8 mouse cellular contexts compared by ENCODE assay signal in the genomic region with DNA sequence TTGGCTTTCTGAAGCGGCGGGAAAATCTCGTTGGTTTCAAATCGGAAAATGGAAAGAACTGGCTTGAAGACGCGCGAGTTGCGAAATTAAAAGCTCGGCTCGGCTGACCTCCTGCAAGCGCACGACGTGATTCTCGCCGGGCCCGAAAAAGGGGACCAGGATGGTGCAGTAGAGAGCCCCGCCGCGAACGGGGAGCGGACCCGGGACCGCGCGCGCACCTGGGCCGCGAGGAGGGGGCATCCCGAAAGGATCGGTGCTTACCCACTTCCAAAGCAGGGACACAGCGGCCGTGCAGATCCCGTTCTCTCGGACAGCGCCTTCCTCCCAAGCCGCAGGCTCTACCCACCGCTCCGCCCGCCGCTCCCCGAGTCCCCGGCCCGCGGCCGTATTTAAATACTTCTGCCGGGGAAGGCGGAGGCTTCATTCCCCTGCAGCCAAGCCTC. TPM values are rescaled to one million over a fixed set of nuclear protein-coding genes. Genes with fewer than 3 reads are reported as not detected.
DNase-seq lines count a peak whose midpoint lies in the region.

No protein-coding gene starts in this region.

- H3K27me3 ChIP-seq in hindbrain, embryonic 10.5 days (ENCODE audit: insufficient read depth, poor library complexity, severe bottlenecking): no peaks in the 10 kb centered on the region
- no peaks in the 10 kb centered on the region for H3K27me3 ChIP-seq in midbrain, embryonic 10.5 days (ENCODE audit: low read depth, poor library complexity, severe bottlenecking)

- DNase-seq in layer of hippocampus, adult 11-12 months (ENCODE audit: low spot score): peak; percentile 16
- no peak for DNase-seq in layer of hippocampus, adult 8-10 months (ENCODE audit: low spot score in 2 of 2)
- peak; percentile 70 for DNase-seq in adipocyte (ENCODE audit: low spot score)
- no peak for DNase-seq in hindbrain, embryonic 10.5 days (ENCODE audit: low spot score)
- DNase-seq in midbrain, embryonic 10.5 days (ENCODE audit: low spot score): no peak
- DNase-seq in cerebellum, adult 8-10 months: no peak
- no peak for DNase-seq in Muller cell, postnatal 12 days (ENCODE audit: inconsistent ontology term)
- no peak for DNase-seq in cerebellum, postnatal 36 days

- H3K36me3 ChIP-seq in hindbrain, embryonic 10.5 days: peaks cover under 1% of the 10 kb centered on the region; the same call in 1 of the 2 replicates
- H3K36me3 ChIP-seq in midbrain, embryonic 10.5 days: no peaks in the 10 kb centered on the region

- peak overlapping the region; percentile 79 for H3K4me3 ChIP-seq in hindbrain, embryonic 10.5 days
- H3K4me3 ChIP-seq in midbrain, embryonic 10.5 days: peak overlapping the region; percentile 81

- no peaks in the 10 kb centered on the region for H3K9me3 ChIP-seq in hindbrain, embryonic 10.5 days
- no peaks in the 10 kb centered on the region for H3K9me3 ChIP-seq in midbrain, embryonic 10.5 days (replicated peaks)

- H3K27ac ChIP-seq in hindbrain, embryonic 10.5 days: peak overlapping the region; percentile 89
- peak overlapping the region; percentile 88 for H3K27ac ChIP-seq in midbrain, embryonic 10.5 days (replicated peaks)

- WGBS in hindbrain, embryonic 10.5 days: 1% methylated on average over 47 of the region's 47 CpGs
- WGBS in midbrain, embryonic 10.5 days: under 1% methylated on average over 47 of the region's 47 CpGs

- H3K4me1 ChIP-seq in hindbrain, embryonic 10.5 days (replicated peaks): peaks cover 18% of the 10 kb centered on the region
- H3K4me1 ChIP-seq in midbrain, embryonic 10.5 days: peaks cover 21% of the 10 kb centered on the region

RNA-seq across cellular contexts. Expression of a gene that starts 0.4 kb away (rescaled TPM):
- total RNA-seq in layer of hippocampus, adult 8-10 months (2022): 10 to 100 TPM; 33.8 to 41.4 (median 35.8) TPM
- 52.0 and 62.9 TPM in 2 replicates for polyA plus RNA-seq in hindbrain, embryonic 10.5 days (2016; fragmentation: Nextera tagmentation; extraction: Ambion mirVana)
- polyA plus RNA-seq in midbrain, embryonic 10.5 days (2016; fragmentation: Nextera tagmentation; extraction: Ambion mirVana): 54.4 and 57.4 TPM in 2 replicates

RNA-seq across cellular contexts. Expression of a gene that starts 44.1 kb away (rescaled TPM):
- 10 to 100 TPM; 29.3 to 36.6 (median 33.2) TPM for total RNA-seq in layer of hippocampus, adult 8-10 months (2022)
- 60.5 and 67.9 TPM in 2 replicates for polyA plus RNA-seq in hindbrain, embryonic 10.5 days (2016; fragmentation: Nextera tagmentation; extraction: Ambion mirVana)
- polyA plus RNA-seq in midbrain, embryonic 10.5 days (2016; fragmentation: Nextera tagmentation; extraction: Ambion mirVana): 68.0 and 74.1 TPM in 2 replicates

RNA-seq across cellular contexts. Expression of a gene that starts 44.1 kb away (rescaled TPM):
- total RNA-seq in layer of hippocampus, adult 8-10 months (2022): 100 to 1,000 TPM; 695 to 839 (median 753) TPM
- 863 and 960 TPM in 2 replicates for polyA plus RNA-seq in hindbrain, embryonic 10.5 days (2016; fragmentation: Nextera tagmentation; extraction: Ambion mirVana)
- 851 and 959 TPM in 2 replicates for polyA plus RNA-seq in midbrain, embryonic 10.5 days (2016; fragmentation: Nextera tagmentation; extraction: Ambion mirVana)

RNA-seq across cellular contexts. Expression of a gene that starts 57.2 kb away (rescaled TPM):
- total RNA-seq in layer of hippocampus, adult 8-10 months (2022): 1 to 10 TPM in 1 of 4 experiments, not detected in 3; 10.0 TPM
- polyA plus RNA-seq in hindbrain, embryonic 10.5 days (2016; fragmentation: Nextera tagmentation; extraction: Ambion mirVana): not detected in 2 replicates
- polyA plus RNA-seq in midbrain, embryonic 10.5 days (2016; fragmentation: Nextera tagmentation; extraction: Ambion mirVana): not detected in 2 replicates

Comparison
In these comparisons a context has a peak if more than half of its experiments do, and no peak if none do; other contexts are left out.
1. DNase-seq: peak in layer of hippocampus, adult 11-12 months (single experiment) and adipocyte (single experiment); none in layer of hippocampus, adult 8-10 months (0 of 2), hindbrain, embryonic 10.5 days (single experiment), midbrain, embryonic 10.5 days (single experiment), cerebellum, adult 8-10 months (single experiment), Muller cell, postnatal 12 days (single experiment) and cerebellum, postnatal 36 days (0 of 2).